Mouse (Mus musculus) adrenal gland, postnatal 25 days (tissue): Measurements from ENCODE around the gene Cd9. TPM values are rescaled to one million over a fixed set of nuclear protein-coding genes. Genes with fewer than 3 reads are reported as not detected.

Source experiments
- DNase-seq: peaks from one replicate; pipeline ENCODE4 v3.0.0; 2021; ENCODE audit warnings: mixed read lengths
- total RNA-seq: library from RNA; stranded (reverse); gene quantifications from 2 replicates; pipeline ENCODE4 v1.2.3, GENCODE M21; 2021

Gene Cd9
- total RNA-seq, 1 experiment from 2014 or later: 128 TPM

GRCm38 (mm10) chr6:125473939-125474338 lies 20.7 kb downstream of the Cd9 start:
- DNase-seq: no peak

GRCm38 (mm10) chr6:125473321-125473721 lies 21.3 kb downstream of the Cd9 start:
- DNase-seq: no peak

- no peak for DNase-seq
Measured at GRCm38 (mm10) chr6:125471921-125472320, 22.7 kb downstream of the Cd9 start.

- DNase-seq: no peak
Measured at GRCm38 (mm10) chr6:125471326-125471725, 23.3 kb downstream of the Cd9 start.

- no peak for DNase-seq
Measured at GRCm38 (mm10) chr6:125470616-125471015, 24.0 kb downstream of the Cd9 start.

GRCm38 (mm10) chr6:125469222-125469621 lies 25.4 kb downstream of the Cd9 start:
- no peak for DNase-seq

- DNase-seq: no peak
Measured at GRCm38 (mm10) chr6:125468179-125468960, 26.2 kb downstream of the Cd9 start.

- no peak for DNase-seq
Measured at GRCm38 (mm10) chr6:125467301-125467715, 27.3 kb downstream of the Cd9 start.

- DNase-seq: no peak
Measured at GRCm38 (mm10) chr6:125462312-125462711, 32.3 kb downstream of the Cd9 start.

- no peak for DNase-seq
Measured at GRCm38 (mm10) chr6:125461788-125462187, 32.8 kb downstream of the Cd9 start.

- no peak for DNase-seq
Measured at GRCm38 (mm10) chr6:125461325-125461724, 33.3 kb downstream of the Cd9 start.

GRCm38 (mm10) chr6:125460589-125460988 lies 34.0 kb downstream of the Cd9 start:
- no peak for DNase-seq

- DNase-seq: no peak
Measured at GRCm38 (mm10) chr6:125459903-125460302, 34.7 kb downstream of the Cd9 start.

- no peak for DNase-seq
Measured at GRCm38 (mm10) chr6:125455806-125456520, 38.6 kb downstream of the Cd9 start.

GRCm38 (mm10) chr6:125454731-125455130 lies 39.9 kb downstream of the Cd9 start:
- DNase-seq: no peak

GRCm38 (mm10) chr6:125454299-125454698 lies 40.3 kb downstream of the Cd9 start:
- DNase-seq: no peak

GRCm38 (mm10) chr6:125447660-125448059 lies 46.9 kb downstream of the Cd9 start:
- no peak for DNase-seq

GRCm38 (mm10) chr6:125447205-125447604 lies 47.4 kb downstream of the Cd9 start:
- DNase-seq: no peak

- no peak for DNase-seq
Measured at GRCm38 (mm10) chr6:125445381-125445780, 49.2 kb downstream of the Cd9 start.

GRCm38 (mm10) chr6:125442591-125442990 lies 52.0 kb downstream of the Cd9 start:
- DNase-seq: no peak

GRCm38 (mm10) chr6:125436753-125437152 lies 57.8 kb downstream of the Cd9 start:
- no peak for DNase-seq

- no peak for DNase-seq
Measured at GRCm38 (mm10) chr6:125434735-125435518, 59.7 kb downstream of the Cd9 start.
